Mouse (Mus musculus): ENCODE data around the gene Fgf22.
A peak's percentile ranks its signal among the peaks of the same experiment; 100 is the strongest.

Gene Fgf22

DNA sequence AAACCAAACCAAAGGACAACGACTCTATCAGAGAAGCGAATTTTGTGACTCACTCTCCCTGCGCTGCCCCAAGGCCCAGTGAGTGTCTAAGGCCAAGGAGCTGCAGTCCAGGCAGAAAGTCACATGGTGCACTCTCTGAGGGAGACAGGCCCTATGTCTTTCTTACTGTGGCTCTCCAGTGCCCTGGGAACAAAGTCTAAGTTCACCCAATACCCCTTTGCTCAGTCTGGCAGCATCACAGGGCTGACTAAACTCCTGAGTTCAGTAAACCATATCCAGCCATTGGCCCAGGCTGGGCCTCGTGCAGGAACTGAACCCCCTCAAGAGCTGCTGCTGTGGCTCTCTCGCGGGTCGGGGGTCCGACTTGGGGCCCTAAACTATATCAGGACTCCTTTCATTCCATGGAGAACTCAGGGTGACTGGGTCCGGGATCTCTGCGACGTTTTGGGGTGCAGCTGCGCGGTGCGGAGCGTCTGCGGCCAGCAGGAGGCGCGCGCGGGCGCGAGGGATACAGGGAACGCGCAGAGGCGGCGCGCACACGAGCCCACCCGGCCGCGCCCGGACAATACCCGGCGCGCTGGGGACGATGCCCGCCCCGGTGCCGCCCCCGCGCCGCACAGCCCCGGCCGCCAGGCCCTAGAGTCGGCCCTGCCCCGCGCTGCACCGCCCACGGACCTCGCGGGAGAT lies 38.3 kb downstream of the Fgf22 start, which contains the start of gene Palm:
TSS of gene Palm (plus strand) at position 522 of the 687 bp plus-strand sequence.
- peak; percentile 83 to 85 for DNase-seq

DNA sequence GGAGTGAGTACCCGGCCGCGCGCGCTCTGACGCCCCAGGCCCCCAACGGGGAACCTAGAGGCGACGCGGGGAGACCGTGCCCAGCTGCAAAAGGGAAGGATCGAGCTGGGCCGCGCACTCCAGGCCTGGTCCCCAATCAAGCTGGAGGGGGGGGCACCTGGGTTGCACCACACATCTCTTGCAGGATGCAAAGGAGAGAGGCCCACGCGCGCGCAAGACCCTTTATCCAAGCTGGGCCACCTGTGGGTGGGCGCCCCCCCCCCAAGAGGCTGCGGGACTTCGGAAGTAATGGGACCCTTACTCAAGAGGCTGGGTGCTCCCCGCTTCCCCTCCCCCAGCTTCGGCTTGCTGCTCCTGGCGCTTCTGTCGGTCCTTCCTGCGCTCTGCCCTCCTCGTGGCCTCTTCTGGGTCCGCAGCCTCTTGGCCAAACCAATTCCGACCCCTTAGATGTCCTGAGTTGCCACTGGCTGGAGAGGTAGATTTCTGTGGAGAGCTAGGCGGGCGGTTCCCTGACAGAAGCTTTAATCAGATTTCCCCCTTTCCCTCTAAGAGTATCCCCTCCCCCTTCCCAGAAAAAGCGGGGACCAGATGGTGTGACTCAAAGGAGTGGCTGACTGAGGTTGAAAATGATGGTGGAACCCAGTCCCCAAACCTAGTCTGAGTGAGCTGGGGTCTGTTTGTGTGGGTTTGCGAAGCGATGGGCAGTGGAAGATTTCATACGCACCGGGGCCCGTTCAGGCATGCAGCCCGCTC lies 39.0 kb downstream of the Fgf22 start:
- no peak for DNase-seq

DNA sequence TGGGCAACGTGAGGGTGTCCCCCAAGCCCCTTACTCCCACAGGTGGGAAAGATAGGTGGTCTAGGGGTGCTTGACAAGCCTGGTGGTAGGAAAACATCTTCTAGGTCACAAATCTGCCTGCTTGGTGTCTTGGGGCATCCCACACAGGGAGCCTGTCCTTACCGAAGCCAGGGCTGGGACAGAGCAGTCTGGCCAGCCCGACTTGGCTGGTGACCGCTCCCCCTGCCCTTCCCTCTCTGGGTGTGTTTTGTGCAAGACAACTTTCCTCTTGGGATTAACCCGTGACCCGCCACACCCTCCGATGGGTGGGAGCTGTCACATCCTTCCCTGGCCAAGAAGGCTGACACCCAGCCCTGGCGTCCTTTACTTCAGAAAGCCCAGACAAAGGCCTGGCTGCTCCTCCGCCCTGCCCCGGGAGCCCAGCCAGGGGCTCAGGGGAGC lies 39.6 kb downstream of the Fgf22 start:
- peak; percentile 72 to 88 for DNase-seq

DNA sequence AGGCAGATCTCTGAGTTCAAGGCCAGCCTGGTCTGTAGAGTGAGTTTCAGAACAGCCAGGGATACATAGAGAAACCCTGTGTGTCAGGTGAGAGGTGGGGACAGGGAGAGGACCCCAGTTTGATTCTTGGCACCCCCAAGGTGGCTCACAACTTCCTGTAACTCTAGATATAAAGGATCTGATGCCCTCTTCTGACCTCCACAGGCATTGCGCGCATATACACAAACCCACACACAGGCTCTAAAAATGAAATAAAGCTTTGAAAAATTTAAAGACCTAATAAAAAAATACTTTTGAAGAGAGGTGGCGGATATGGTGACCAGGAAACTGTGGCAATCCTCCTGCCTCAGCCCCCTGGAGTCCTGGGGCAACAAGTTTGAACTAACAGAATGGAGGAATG lies 41.0 kb downstream of the Fgf22 start:
- no peak for DNase-seq

DNA sequence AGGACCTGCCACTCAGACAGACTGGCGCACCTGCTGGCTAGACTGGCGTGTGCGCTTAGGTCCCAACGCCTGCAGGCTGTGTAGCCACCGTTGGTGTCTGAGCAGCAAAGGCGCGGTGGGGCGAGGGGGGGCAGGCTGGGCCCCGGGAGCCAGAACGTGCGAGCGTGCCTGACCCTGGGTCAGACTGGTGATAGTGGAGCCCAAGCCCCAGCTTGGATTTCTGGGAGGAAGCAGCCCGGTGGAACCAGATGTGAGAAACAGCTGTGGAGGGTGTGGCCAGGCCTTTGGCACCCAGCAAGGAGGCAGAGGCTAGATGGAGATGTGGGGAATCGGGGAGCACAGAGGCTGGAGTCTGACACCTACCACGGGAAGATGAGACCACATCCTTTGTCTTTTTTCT lies 42.5 kb downstream of the Fgf22 start:
- DNase-seq, result no peak

DNA sequence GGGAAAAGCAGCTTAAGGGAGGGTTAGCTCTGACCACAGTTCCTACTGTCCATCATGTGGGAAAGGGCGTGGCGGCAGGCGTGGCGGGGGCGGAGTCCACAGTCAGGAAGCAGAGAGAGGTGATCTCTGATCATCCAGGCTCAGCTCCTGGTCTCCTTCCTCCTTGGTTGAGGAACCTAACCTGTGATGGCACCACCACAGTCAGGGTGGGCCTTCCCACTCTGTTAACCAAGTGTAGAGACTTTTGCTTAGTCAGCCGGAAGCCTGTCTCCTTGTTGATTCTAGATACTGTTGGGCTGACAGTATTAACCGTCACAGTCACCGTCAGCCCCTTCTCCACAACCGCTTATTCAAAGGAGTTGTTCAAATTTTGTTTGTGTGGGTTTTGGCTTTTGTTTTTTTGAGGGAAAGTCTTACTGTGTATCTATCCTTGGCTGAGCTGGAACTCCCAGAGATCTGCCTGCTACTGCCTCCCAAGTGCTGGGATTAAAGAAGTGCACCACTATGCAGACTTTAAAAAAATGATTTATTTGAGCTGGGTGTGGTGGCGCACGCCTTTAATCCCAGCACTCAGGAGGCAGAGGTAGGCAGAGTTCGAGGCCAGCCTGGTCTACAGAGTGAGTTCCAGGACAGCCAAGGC lies 43.5 kb downstream of the Fgf22 start:
- DNase-seq, result peak in 1 of 2 experiments; percentile 47

DNA sequence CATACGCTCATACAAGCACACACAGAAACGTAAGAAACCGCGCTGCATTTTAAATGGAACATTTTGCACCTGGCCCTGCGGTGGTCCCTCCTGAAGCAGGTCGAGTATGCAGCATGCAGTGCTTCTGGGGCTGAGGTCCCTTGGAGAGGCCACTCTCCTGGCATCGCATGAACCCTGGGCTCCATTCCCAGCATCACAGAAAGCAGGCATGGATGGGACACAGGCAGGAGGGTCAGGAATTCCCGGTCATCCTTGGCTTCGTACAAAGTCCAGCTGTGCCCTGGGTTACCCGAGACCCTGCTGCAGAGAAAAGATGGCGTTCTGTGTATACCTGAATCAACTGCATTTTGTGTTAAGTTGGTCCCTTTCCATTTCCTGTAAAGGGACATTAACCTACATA lies 45.6 kb downstream of the Fgf22 start:
- DNase-seq, result no peak

DNA sequence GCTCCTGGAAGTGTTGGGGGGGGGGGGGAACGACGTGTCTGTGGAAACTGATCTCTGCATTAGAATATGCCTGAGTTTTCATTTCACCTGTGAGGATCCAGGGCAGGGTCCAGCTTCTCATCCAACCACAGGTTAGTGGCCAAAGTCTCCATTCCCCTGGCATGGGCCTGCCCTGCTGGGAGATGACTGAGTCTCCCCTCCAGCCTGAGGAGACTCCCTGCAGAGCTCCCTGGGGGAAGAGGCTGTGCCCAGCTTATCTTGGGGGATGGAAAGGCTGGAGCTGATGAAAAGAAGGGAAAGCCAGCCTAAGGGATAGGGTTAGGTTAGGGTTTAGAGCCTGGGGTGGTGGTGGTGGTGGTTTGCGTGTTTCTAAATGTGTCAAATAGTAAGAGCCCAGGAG lies 47.0 kb downstream of the Fgf22 start:
- no peak for DNase-seq

DNA sequence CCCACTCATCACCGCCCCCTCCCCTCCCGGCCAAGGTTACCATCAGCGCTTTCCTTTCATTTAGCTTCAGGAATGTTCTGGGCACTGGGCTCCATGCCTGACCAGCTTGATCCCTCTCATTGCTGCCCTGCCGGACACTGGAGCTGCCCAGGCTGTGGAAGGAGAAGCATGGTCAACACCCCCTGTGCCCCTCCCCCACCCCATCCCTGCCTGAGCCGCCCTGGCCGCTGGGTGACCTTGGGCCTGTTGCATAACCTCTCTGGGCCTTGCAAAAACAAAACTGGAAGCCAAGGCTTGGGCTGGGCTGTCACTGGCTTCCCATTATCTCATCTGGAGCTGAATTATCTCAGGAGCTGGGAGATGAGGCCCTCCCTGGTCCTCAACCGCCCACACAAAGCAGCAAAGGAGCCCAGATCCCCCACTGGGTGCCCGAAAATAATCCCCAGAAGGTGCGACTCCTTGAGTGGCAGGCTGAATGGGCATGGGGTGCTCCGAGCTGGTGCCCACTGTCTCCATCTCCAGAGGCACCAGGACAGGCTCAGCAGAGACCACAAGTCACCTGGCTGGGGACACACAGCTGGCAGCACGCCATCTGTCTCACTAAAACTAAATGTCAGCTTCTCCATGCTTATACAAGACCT lies 47.6 kb downstream of the Fgf22 start:
- peak; percentile 63 to 74 for DNase-seq

DNA sequence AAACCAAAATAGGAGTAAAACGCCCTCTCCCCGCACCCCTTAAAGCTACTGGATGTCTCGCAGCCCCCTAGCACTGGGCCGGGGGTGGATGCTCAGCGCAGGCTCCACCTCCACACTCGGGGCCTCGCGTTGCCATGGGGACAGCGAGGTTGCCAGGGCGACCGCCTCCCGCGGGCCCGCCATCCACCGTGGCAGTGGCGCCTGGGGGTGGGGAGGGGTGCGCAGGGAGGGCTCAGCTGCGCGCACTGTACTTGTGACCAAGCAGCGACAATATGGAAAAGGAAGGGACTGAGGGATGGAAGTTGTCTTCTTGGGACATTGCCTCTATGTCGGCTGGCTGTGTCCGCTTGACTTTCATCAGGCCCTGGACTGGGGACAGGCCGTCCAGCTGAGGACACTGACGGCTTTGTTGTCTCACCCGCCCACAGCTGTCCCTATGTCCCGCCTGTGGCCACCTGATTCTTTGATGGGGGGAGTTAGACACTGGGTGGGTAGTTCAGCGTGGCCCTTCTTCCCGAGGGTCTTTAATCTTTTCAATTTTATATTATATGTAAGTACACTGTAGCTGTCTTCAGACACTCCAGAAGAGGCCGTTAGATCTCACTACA lies 48.9 kb downstream of the Fgf22 start:
- no peak for DNase-seq

DNA sequence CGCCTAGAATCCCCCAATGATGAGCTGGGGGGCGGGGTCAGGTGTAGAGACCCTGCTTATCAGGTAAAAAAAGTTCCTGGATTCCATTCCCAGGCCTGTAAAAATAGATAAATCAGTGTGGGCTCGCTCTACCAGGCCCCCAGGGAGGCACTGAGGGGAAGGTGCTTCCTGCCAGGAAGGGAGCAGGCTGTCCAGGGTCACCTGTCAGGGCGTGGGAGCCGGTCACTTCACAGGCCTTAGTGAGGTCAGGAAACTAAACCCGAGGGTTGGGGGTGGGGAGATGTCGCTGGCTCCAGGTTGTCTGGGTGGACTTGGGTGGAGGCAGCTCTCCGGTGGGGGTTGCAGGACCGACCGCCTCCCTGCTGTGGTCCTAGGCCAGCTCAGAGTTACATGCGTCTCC lies 50.8 kb downstream of the Fgf22 start:
- no peak for DNase-seq

DNA sequence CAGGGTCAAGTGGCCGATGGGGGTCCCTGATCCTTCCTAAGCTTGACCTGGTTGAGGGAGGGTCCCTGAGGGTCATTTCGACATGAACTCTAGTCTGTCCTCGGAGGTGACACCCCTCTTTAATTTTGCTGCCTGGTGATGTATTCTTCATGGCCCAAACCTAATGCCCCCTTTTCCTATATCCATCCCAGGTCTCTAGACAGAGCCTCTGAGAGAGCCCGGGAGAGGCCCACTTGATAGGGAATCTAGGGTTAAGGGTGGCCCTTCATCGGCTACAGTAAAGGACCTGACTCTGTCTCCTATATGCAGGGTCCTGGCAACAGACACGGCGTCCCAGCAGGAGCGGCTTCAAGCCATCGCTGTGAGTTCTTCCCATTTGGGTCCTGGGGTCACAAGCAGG lies 51.5 kb downstream of the Fgf22 start:
- no peak for DNase-seq

DNA sequence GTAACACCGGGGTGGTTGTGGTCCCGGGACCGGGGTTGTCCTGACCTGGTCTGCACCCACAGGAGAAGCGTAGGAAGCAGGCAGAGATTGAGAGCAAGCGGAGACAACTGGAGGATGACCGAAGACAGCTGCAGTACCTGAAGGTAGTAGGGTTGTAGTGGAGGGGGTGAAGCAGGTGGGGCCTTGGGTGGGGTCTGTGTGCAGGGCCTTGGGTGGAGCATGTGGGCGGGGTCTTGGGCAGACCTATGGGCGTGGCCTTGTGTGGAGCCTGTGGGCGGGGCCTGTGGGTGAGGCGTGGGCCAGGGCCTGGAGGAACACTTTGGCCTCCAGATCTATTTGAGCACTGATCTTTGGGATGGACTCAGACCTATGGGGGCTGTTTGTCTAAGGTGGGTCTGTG lies 52.1 kb downstream of the Fgf22 start:
- DNase-seq, result no peak

DNA sequence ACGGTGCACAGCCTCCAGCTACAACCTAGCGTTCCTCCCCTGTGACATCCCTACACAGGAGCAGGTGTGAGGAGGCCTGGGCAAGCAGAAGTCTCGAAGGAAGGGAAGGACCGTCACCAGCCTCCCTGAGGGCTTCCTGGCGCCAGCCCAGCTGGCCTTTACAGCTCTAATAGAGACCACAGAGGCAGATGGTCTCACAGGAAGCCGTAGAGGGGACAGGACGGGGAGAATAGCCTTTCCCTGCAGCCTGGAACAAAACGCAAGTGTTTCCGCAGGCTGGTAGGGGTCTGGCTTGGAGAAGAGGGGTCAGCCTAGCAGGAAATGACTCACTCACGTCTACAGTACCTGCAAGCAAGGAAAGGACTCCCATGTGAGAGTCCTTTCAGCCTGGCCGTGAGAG lies 53.0 kb downstream of the Fgf22 start:
- peak in 1 of 2 experiments; percentile 56 for DNase-seq
